Mouse (Mus musculus) retina, adult 2 months (tissue): ENCODE data around the gene Kcnab1.

ENCODE experiments used
- DNase-seq: peaks from one replicate; pipeline ENCODE4 v3.0.0-alpha.2; 2012; ENCODE audit warnings: low read depth, low spot score

The Kcnab1 gene

GRCm38 (mm10) chr3:65204356-65205075 is 95.3 kb downstream of the Kcnab1 start:
- DNase-seq = no peak

- peak; percentile 51 for DNase-seq
Measured at GRCm38 (mm10) chr3:65205539-65206020, 96.4 kb downstream of the Kcnab1 start.

- DNase-seq = no peak
Measured at GRCm38 (mm10) chr3:65213725-65214124, 104.5 kb downstream of the Kcnab1 start.

GRCm38 (mm10) chr3:65214635-65215034 is 105.5 kb downstream of the Kcnab1 start:
- DNase-seq = no peak

GRCm38 (mm10) chr3:65217673-65218579 is 108.7 kb downstream of the Kcnab1 start:
- DNase-seq = no peak

GRCm38 (mm10) chr3:65220287-65220686 is 111.1 kb downstream of the Kcnab1 start:
- no peak for DNase-seq

GRCm38 (mm10) chr3:65223635-65224034 is 114.5 kb downstream of the Kcnab1 start:
- no peak for DNase-seq

- DNase-seq = no peak
Measured at GRCm38 (mm10) chr3:65230978-65231377, 121.8 kb downstream of the Kcnab1 start.

- DNase-seq = no peak
Measured at GRCm38 (mm10) chr3:65231419-65232090, 122.4 kb downstream of the Kcnab1 start.

- DNase-seq = no peak
Measured at GRCm38 (mm10) chr3:65249023-65249422, 139.8 kb downstream of the Kcnab1 start.

GRCm38 (mm10) chr3:65260521-65260920 is 151.3 kb downstream of the Kcnab1 start:
- DNase-seq = no peak

- DNase-seq = no peak
Measured at GRCm38 (mm10) chr3:65262506-65263422, 153.6 kb downstream of the Kcnab1 start.

- DNase-seq = no peak
Measured at GRCm38 (mm10) chr3:65273317-65273716, 164.1 kb downstream of the Kcnab1 start.

GRCm38 (mm10) chr3:65277777-65278176 is 168.6 kb downstream of the Kcnab1 start:
- no peak for DNase-seq

GRCm38 (mm10) chr3:65283366-65283765 is 174.2 kb downstream of the Kcnab1 start:
- no peak for DNase-seq

GRCm38 (mm10) chr3:65288994-65289393 is 179.8 kb downstream of the Kcnab1 start:
- DNase-seq = no peak

- DNase-seq = no peak
Measured at GRCm38 (mm10) chr3:65296996-65297395, 187.8 kb downstream of the Kcnab1 start.

- no peak for DNase-seq
Measured at GRCm38 (mm10) chr3:65299205-65299604, 190.0 kb downstream of the Kcnab1 start.

GRCm38 (mm10) chr3:65301531-65301930 is 192.3 kb downstream of the Kcnab1 start:
- DNase-seq = no peak

GRCm38 (mm10) chr3:65302559-65302958 is 193.4 kb downstream of the Kcnab1 start:
- DNase-seq = no peak

GRCm38 (mm10) chr3:65315837-65316236 is 206.7 kb downstream of the Kcnab1 start:
- DNase-seq = no peak
